Mouse (Mus musculus): ENCODE data around the gene Sh3d19. TPM values are rescaled to one million over a fixed set of nuclear protein-coding genes. Genes with fewer than 3 reads are reported as not detected.
"Not testable (repeated sequence)": the region's sequence is repeated elsewhere in the genome, so short reads cannot be mapped to it uniquely, and the experiment has no call there.

Gene Sh3d19
- polyA plus RNA-seq, 1 experiment from 2014 or later = 39.9 TPM

DNA sequence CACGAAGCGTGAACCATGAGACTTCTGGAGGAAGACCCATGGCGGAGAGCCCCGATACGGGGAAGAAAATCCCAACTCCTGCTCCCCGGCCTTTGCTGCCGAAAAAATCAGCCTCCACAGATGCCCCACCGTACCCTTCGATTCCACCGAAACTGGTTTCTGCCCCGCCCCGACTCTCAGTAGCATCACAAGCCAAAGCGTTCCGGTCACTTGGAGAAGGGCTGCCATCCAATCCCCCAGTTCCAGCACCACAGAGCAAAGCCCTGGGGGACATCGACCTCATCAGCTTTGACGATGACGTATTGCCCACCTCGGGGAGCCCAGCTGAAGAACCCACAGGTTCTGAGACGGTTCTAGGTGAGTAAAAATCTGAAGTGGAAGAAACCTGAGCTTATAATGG, 114.1 kb downstream of the Sh3d19 start:
- peaks cover 18% of the 10 kb centered on the region for H3K36me3 ChIP-seq (ENCODE audit: control insufficient read depth, insufficient read depth, low read length)
- ATAC-seq (ENCODE audit: low FRiP score, low TSS enrichment) = no peak
- H3K27ac ChIP-seq (ENCODE audit: low read depth, low read length) = no peak overlapping the region
- 90% methylated on average over 19 of the region's 19 CpGs for WGBS
- H3K9me3 ChIP-seq (ENCODE audit: control insufficient read depth, low read length) = no peaks in the 10 kb centered on the region
- no peak overlapping the region for H3K9ac ChIP-seq (ENCODE audit: low read depth, low read length)
- no peaks in the 10 kb centered on the region for H3K4me1 ChIP-seq (ENCODE audit: control insufficient read depth, insufficient read depth, low read length)
- no peaks in the 10 kb centered on the region for H3K27me3 ChIP-seq (ENCODE audit: control insufficient read depth, insufficient read depth, low read length)
- no peak overlapping the region for H3K4me2 ChIP-seq (replicated peaks; ENCODE audit: low read depth, low read length)
- H3K4me3 ChIP-seq (ENCODE audit: low read length) = no peak overlapping the region

DNA sequence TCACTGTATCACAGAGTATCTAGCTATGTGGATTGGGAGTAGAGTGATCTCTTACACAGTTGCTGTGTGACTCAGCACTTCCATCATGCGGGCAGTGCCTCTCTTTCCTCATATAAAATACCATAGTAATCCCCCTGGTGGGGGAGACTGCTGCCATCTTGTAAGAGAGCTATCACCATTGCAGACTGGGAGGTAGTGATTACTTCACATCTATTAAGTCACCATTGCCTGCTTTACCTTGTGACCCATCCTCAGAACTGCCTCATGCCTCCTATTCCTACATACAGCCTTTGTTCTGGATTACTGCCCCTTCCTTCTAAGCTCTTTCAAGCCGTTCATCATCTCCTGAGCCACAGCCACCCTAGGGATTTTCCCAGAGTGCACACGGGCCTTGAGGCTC, 117.0 kb downstream of the Sh3d19 start:
- Histone ChIP-seq H3K27ac (ENCODE audit: low read depth, low read length) (no peak overlapping the region), H3K9ac (ENCODE audit: low read depth, low read length) (no peak overlapping the region), H3K9me3 (ENCODE audit: control insufficient read depth, low read length) (no peaks in the 10 kb centered on the region), H3K36me3 (ENCODE audit: control insufficient read depth, insufficient read depth, low read length) (peaks cover 18% of the 10 kb centered on the region), H3K4me3 (ENCODE audit: low read length) (no peak overlapping the region), H3K4me2 (replicated peaks; ENCODE audit: low read depth, low read length) (no peak overlapping the region), H3K27me3 (ENCODE audit: control insufficient read depth, insufficient read depth, low read length) (no peaks in the 10 kb centered on the region), H3K4me1 (ENCODE audit: control insufficient read depth, insufficient read depth, low read length) (0 out of 2 replicates have a peak, but pooled peaks cover 5% of the 10 kb centered on the region)
- 75% methylated on average over 3 of the region's 3 CpGs for WGBS
- ATAC-seq (ENCODE audit: low FRiP score, low TSS enrichment) = no peak

DNA sequence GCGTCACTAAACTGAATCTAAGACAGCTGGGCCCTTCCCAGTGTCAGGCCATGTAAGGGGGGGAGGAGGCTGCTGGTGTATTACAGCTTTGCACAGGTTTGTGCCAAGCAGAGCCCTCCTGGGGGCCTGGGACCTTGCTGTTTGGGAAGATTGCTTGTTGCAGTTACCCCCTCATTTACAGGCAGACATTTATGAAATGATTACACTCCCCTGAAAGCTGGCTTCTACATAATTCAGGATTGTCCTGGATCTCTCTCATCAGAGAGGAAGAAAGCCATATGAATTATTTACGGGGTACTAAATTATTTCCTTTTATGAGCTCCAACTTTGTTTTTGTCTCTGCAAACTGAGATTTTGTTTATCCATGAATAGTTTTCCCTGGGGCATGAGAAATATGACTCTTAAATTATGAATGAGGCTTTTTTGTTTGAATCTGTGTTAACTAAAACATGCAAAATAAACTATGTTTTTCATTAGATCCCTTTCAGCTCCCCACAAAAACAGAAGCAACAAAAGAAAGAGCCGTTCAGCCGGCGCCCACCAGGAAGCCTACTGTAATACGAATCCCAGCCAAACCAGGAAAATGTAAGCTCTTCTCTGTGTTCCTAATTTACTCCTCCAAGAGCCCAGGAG, 122.4 kb downstream of the Sh3d19 start:
- H3K4me1 ChIP-seq (ENCODE audit: control insufficient read depth, insufficient read depth, low read length) = 0 out of 2 replicates have a peak, but pooled peaks cover 5% of the 10 kb centered on the region
- no peak overlapping the region for H3K27ac ChIP-seq (ENCODE audit: low read depth, low read length)
- no peaks in the 10 kb centered on the region for H3K27me3 ChIP-seq (ENCODE audit: control insufficient read depth, insufficient read depth, low read length)
- no peak for ATAC-seq (ENCODE audit: low FRiP score, low TSS enrichment)
- H3K9ac ChIP-seq (ENCODE audit: low read depth, low read length) = no peak overlapping the region
- no peak overlapping the region for H3K4me2 ChIP-seq (replicated peaks; ENCODE audit: low read depth, low read length)
- H3K4me3 ChIP-seq (ENCODE audit: low read length) = no peak overlapping the region
- peaks cover 2% of the 10 kb centered on the region; the same call in 1 of the 2 replicates for H3K36me3 ChIP-seq (ENCODE audit: control insufficient read depth, insufficient read depth, low read length)
- 21% methylated on average over 6 of the region's 6 CpGs for WGBS
- no peaks in the 10 kb centered on the region for H3K9me3 ChIP-seq (ENCODE audit: control insufficient read depth, low read length)

DNA sequence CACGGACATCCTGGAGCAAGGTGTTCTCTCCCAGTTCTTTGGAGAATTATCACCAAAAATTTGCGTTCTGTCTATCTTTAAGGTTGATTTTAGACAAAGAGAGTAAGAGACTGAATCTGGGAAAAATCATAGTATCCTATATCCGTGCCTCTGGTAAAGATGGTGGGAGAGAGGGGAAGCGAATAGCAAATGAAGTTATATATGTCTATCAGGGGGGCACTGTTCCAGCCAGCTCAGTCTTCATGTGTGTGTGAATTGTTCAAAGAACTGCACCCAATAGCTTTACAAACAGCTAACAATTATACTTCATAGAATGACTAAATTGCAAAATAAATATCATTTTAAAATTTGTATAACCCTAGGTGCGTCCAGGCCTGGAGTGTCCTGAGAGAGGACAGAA, 123.0 kb downstream of the Sh3d19 start:
- Histone ChIP-seq H3K4me2 (replicated peaks; ENCODE audit: low read depth, low read length) (no peak overlapping the region), H3K27ac (ENCODE audit: low read depth, low read length) (no peak overlapping the region), H3K4me3 (ENCODE audit: low read length) (no peak overlapping the region), H3K9me3 (ENCODE audit: control insufficient read depth, low read length) (no peaks in the 10 kb centered on the region), H3K9ac (ENCODE audit: low read depth, low read length) (no peak overlapping the region), H3K36me3 (ENCODE audit: control insufficient read depth, insufficient read depth, low read length) (peaks cover 3% of the 10 kb centered on the region; the same call in 1 of the 2 replicates), H3K27me3 (ENCODE audit: control insufficient read depth, insufficient read depth, low read length) (no peaks in the 10 kb centered on the region), H3K4me1 (ENCODE audit: control insufficient read depth, insufficient read depth, low read length) (0 out of 2 replicates have a peak, but pooled peaks cover 5% of the 10 kb centered on the region)
- 68% methylated on average over 5 of the region's 5 CpGs for WGBS
- no peak for ATAC-seq (ENCODE audit: low FRiP score, low TSS enrichment)

DNA sequence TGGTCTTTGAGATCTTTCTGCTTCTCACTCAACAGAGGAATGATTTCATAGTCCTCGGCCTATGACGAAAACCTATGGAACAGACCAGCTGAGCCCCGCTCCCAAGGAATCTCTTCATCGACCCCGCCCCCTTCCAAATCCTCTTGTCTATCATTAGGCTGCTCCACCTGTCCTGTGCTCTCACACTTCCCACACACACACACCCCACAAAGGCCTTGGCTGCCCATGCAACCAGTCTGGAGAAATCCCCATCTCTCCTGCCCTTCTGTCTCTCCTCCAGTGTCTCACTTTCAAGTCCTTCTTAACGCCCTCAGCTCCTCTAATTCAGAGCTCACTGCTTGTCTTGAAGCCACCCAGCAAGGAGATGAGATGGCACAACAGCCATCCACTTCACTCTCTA, 131.0 kb downstream of the Sh3d19 start:
- ATAC-seq (ENCODE audit: low FRiP score, low TSS enrichment) = no peak
- 91% methylated on average over 6 of the region's 6 CpGs for WGBS
- H3K4me1 ChIP-seq (ENCODE audit: control insufficient read depth, insufficient read depth, low read length) = no peaks in the 10 kb centered on the region
- no peak overlapping the region for H3K27ac ChIP-seq (ENCODE audit: low read depth, low read length)
- no peaks in the 10 kb centered on the region for H3K9me3 ChIP-seq (ENCODE audit: control insufficient read depth, low read length)
- H3K9ac ChIP-seq (ENCODE audit: low read depth, low read length) = no peak overlapping the region
- no peak overlapping the region for H3K4me2 ChIP-seq (replicated peaks; ENCODE audit: low read depth, low read length)
- no peaks in the 10 kb centered on the region for H3K27me3 ChIP-seq (ENCODE audit: control insufficient read depth, insufficient read depth, low read length)
- H3K36me3 ChIP-seq (ENCODE audit: control insufficient read depth, insufficient read depth, low read length) = peaks cover 16% of the 10 kb centered on the region
- no peak overlapping the region for H3K4me3 ChIP-seq (ENCODE audit: low read length)

DNA sequence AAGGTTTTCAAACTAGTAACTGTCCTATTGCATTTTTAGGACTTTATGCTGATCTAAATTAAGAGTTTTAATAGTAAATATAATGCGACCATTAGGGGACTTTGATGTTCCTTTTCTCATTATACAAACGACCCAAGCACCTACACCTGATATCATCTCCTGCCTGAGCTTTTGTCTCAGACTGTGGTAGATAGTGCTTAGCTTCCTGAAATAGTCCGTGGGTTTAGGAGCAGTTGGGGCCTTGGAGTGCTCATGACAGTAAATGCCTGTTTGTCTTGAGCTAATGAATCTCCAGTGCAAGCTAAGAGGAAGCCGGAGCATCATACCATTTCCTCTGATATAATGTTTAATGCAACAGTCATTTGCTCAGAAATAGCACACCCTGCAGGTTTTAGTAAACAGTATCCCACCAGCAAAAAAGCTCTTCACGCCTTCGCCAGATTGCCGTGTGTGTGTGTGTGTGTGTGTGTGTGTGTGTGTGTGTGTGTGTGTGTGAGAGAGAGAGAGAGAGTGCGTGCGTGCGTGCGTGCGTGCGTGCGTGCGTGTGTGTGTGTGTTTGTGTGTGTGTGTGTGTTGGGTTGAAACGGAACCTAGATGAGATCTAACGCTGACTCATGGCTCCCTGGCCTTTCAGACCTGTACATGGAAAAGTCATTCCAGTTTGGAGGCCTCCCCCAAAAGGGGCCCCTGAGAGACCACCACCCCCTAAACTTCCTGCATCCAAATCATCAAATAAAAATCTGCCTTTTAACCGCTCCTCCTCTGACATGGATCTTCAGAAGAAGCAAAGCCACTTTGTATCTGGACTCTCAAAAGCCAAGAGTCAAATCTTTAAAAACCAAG, 132.8 kb downstream of the Sh3d19 start:
- H3K4me1 ChIP-seq (ENCODE audit: control insufficient read depth, insufficient read depth, low read length) = no peaks in the 10 kb centered on the region
- H3K27me3 ChIP-seq (ENCODE audit: control insufficient read depth, insufficient read depth, low read length) = no peaks in the 10 kb centered on the region
- no peak overlapping the region for H3K4me2 ChIP-seq (replicated peaks; ENCODE audit: low read depth, low read length)
- H3K27ac ChIP-seq (ENCODE audit: low read depth, low read length) = no peak overlapping the region
- peaks cover 14% of the 10 kb centered on the region for H3K36me3 ChIP-seq (ENCODE audit: control insufficient read depth, insufficient read depth, low read length)
- no peak overlapping the region for H3K9ac ChIP-seq (ENCODE audit: low read depth, low read length)
- H3K4me3 ChIP-seq (ENCODE audit: low read length) = no peak overlapping the region
- WGBS = 85% methylated on average over 18 of the region's 18 CpGs
- no peak for ATAC-seq (ENCODE audit: low FRiP score, low TSS enrichment)
- H3K9me3 ChIP-seq (ENCODE audit: control insufficient read depth, low read length) = no peaks in the 10 kb centered on the region

DNA sequence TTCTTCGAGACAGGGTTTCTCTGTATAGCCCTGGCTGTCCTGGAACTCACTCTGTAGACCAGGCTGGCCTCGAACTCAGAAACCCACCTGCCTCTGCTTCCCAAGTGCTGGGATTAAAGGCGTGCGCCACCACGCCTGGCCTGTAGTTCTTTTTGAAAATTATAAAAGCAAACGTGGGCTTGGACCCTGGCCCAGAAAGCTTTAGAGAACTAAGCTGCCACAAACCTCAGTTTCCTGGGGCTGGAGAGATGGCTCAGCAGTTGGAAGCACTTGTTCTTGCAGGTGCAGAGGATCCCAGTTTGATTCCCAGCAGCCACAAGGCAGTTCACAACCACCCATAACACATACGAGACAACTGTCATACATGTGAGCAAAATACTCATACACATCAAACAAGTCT, 133.5 kb downstream of the Sh3d19 start:
- H3K27me3 ChIP-seq (ENCODE audit: control insufficient read depth, insufficient read depth, low read length); H3K9me3 ChIP-seq (ENCODE audit: control insufficient read depth, low read length); H3K9ac ChIP-seq (ENCODE audit: low read depth, low read length); H3K27ac ChIP-seq (ENCODE audit: low read depth, low read length); H3K4me2 ChIP-seq (replicated peaks; ENCODE audit: low read depth, low read length); H3K4me1 ChIP-seq (ENCODE audit: control insufficient read depth, insufficient read depth, low read length); ATAC-seq (ENCODE audit: low FRiP score, low TSS enrichment); H3K36me3 ChIP-seq (ENCODE audit: control insufficient read depth, insufficient read depth, low read length); H3K4me3 ChIP-seq (ENCODE audit: low read length): not testable (repeated sequence)
- 89% methylated on average over 7 of the region's 7 CpGs for WGBS

DNA sequence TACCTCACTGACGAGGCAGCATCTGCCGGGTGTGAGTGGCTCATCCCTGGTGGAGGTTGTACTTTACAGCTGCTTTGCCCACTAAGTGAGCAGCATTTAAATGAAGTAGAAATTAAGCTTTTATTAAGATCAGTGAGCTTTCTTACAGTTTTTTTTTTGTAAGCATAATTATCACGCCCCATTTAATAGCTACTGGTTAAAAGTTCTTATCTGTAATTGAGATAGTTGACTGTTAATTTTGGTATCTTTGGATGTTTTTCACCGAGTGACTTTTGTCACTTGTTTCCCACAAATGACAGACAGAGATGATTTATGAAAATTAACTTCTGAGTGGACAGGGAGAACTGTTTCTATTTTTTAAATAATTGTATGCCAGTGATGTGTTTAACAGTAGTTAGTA, 134.0 kb downstream of the Sh3d19 start:
- no peaks in the 10 kb centered on the region for H3K27me3 ChIP-seq (ENCODE audit: control insufficient read depth, insufficient read depth, low read length)
- no peak overlapping the region for H3K4me3 ChIP-seq (ENCODE audit: low read length)
- no peaks in the 10 kb centered on the region for H3K9me3 ChIP-seq (ENCODE audit: control insufficient read depth, low read length)
- no peak overlapping the region for H3K4me2 ChIP-seq (replicated peaks; ENCODE audit: low read depth, low read length)
- H3K36me3 ChIP-seq (ENCODE audit: control insufficient read depth, insufficient read depth, low read length) = peaks cover 9% of the 10 kb centered on the region; the same call in 1 of the 2 replicates
- 84% methylated on average over 4 of the region's 4 CpGs for WGBS
- H3K27ac ChIP-seq (ENCODE audit: low read depth, low read length) = no peak overlapping the region
- no peak overlapping the region for H3K9ac ChIP-seq (ENCODE audit: low read depth, low read length)
- H3K4me1 ChIP-seq (ENCODE audit: control insufficient read depth, insufficient read depth, low read length) = no peaks in the 10 kb centered on the region
- no peak for ATAC-seq (ENCODE audit: low FRiP score, low TSS enrichment)

DNA sequence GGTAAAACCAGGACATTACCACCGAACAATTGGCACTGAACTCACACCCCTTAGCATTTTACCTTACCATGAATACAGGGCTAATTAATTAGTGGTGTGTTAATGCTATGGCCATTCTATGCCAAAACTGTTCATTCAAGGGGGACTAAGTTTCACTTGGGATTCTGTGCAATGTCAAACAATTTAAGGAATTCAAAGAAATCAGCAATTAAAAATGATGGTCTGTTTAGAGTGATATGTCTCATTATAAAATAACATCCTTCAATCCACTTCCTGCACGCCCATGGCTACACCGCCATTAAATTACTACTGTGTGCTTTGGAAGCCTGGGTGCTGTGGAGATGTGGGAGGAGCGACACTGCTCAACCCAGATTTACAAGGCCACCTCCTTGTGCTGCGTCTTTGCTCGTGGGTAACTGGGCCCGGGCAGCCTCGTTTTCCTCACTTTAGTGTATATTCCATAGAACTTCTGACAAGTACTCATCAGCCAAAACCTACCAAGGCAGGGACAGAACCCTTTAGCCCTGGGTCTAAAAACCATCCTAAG, 135.2 kb downstream of the Sh3d19 start:
- Histone ChIP-seq H3K4me1 (ENCODE audit: control insufficient read depth, insufficient read depth, low read length) (no peaks in the 10 kb centered on the region), H3K27ac (ENCODE audit: low read depth, low read length) (no peak overlapping the region), H3K27me3 (ENCODE audit: control insufficient read depth, insufficient read depth, low read length) (no peaks in the 10 kb centered on the region), H3K9ac (ENCODE audit: low read depth, low read length) (no peak overlapping the region), H3K9me3 (ENCODE audit: control insufficient read depth, low read length) (no peaks in the 10 kb centered on the region), H3K4me3 (ENCODE audit: low read length) (no peak overlapping the region), H3K36me3 (ENCODE audit: control insufficient read depth, insufficient read depth, low read length) (peaks cover 9% of the 10 kb centered on the region; the same call in 1 of the 2 replicates), H3K4me2 (replicated peaks; ENCODE audit: low read depth, low read length) (no peak overlapping the region)
- ATAC-seq (ENCODE audit: low FRiP score, low TSS enrichment) = no peak
- WGBS = 85% methylated on average over 8 of the region's 8 CpGs

Measured in kidney, embryonic 14.5 days (tissue).